Mouse (Mus musculus): ENCODE results near the gene Clybl.

GRCm38 (mm10) chr14:122402716-122403258, 221.3 kb downstream of the Clybl start:
- no peak for TF ChIP-seq CTCF (IDR thresholded peaks at IDR 0.05; ENCODE audit: borderline replicate concordance, insufficient read depth, low read depth, low read length)
- TF ChIP-seq POLR2A (IDR thresholded peaks at IDR 0.05; ENCODE audit: borderline replicate concordance, insufficient read depth, low read length) = no peak

Measured in cerebellum, adult 2 months (tissue).